Mouse (Mus musculus): ENCODE results near the gene Ruvbl1.

The Ruvbl1 gene

DNA sequence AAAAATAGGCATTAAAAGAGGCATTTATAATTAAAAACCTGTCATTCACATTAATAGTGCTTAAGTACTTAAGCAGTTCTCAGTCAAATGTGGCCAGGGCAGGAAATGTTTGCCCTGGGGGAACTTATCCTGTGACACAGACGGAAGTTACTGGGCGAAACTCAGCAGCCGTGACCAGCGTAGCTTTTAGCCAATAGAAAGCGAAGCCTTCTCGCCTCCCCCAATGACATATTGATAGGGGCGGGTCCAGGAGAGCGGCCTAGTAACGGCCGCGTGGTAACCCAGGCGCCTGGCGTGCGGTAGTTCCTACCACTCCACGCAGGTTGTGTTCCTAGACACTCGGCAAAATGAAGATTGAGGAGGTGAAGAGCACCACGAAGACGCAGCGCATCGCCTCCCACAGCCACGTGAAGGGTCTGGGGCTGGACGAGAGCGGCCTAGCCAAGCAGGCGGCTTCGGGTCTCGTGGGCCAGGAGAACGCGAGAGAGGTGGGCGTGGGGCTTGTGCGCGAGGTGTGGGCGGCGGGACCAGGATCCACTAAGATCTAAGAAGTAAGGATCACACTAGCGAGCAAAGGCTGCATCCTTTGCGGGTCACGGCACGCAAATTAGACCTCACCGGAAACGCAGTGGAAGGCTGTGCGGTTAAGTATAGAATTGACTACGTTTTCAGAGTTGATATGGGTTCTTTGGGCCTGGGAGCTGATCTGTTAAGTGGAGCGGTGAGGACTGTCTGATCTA, at the start of gene Ruvbl1:
Gene Ruvbl1 (plus strand): TSS at position 229 of the 740 bp plus-strand sequence.
- DNase-seq (ENCODE audit: low read depth, low spot score): peak; percentile 98

DNA sequence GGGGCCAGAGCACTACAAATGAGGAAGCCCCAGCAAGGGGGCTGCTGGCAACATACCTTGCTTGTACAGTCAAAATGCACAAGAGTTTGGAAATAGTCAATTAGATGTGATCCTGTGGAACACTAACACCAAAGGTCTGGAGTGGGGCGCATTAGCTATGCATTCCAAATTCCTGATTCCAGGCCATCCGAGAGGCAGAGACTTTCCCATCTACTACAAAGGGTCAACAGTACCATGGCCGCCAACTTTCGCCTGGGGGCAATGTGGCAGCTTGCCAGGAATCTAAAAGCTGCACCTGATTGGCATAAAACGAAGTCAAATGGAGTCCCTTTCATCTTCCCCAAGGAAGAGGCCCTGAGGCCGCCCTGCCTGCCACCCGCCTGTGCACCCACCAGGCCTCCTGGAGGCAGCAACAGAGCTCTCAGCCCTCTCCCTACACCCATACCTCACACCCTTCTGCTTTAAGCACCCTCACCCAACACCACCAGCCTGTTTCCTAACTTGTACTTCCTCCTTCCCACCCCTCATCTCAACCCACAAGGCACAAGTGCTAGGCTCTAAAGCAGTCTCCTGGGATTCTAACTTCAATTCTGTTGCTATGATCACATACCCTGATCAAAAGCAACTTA, 49.0 kb upstream of the Ruvbl1 start:
- peak; percentile 78 for DNase-seq (ENCODE audit: low read depth, low spot score)

DNA sequence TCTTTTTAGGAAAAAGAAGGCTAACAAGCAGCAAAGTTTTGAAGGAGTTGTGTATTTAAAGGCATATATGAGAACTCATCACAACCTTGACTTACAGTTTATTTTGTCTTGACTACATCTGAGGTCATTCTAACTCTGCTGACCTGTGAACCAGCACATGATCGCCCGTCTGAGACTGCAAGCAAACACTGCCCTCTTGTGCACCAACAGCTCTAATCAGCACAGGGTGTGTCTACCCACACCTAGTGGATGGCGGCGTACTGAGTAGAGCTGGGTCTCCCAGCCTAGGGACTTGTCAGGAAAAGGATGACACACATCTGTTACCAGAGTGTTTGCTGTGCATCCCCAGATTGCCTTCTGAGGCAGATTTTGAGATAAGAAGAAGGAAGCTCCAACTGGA, 34.0 kb upstream of the Ruvbl1 start:
- DNase-seq (ENCODE audit: low read depth, low spot score): peak; percentile 54

DNA sequence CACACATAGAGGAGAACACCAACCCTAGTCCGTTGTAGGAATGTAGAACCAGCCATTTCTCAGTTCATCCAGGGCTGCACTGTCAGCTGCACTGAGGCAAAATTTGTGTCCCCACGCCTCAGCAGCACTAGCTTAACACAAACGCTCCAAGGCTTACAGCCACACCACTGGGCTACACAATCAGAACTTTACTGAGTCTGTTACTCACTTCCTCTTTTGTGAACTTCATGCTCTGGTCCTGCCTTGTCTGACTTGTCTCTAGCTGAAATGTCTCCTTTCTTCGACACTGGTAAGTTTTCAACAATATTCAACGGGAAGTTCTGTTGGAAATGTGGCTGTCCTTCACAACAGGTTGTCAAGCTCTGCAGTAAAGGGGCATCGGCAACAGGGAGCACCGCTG, 29.6 kb upstream of the Ruvbl1 start:
- DNase-seq (ENCODE audit: low read depth, low spot score): no peak

DNA sequence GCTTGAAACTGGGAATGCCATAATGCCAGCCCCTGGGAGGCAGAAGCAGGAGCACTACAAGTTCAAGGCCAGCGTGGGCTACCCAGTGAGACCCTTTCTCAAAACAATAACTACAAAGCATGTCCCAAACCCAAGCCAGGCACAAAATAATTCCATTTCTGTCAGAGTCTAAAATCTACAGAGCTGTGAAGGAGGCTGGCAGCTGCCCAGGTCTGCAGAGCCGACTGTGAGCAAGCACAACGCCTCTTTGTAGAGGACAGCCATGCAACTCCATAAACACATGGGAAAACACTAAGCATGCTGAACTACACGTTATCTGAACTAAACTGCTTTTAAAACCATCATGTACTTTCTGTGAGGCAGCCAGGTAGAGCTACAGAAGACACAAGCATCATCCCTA, 26.2 kb upstream of the Ruvbl1 start:
- DNase-seq (ENCODE audit: low read depth, low spot score): no peak

DNA sequence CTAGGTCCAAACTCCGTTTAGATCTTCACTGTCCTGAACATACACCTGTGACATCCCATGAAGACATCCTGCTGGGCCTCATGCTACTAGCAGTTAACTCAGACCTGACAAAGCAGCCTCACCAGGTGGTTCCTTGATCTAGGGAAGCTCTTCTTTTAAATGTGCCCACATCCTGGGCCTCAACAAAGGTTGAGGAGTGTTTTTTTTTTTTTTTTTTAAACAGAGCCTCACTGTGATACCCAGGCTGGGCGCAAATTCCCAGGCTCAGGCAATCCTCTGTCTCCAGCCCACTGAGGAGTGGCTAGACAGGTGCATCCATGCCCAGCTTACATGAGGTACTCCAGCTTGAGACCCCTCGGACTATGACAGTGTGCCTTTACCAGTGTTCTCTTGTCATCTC, 22.7 kb upstream of the Ruvbl1 start:
- DNase-seq (ENCODE audit: low read depth, low spot score): no peak

DNA sequence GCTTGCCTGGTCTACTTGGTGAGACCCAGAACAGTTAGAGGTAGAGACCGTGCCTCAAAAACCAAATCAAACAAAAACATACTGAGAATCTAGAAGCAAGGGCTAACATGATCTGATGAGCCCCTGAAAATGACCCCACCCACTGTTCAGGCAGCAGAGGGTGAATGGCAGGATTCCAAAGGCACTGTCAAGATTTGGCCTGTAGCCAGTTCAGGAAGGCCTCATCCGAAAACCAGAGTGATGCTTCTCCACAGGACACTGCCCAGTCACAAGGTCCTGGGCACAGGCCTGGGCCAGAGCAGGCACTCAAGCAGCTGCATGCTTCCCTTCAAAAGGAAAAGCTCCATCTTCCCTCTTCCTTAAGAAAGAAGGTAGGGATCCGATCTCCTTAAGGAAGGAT, 21.8 kb upstream of the Ruvbl1 start:
- no peak for DNase-seq (ENCODE audit: low read depth, low spot score)

DNA sequence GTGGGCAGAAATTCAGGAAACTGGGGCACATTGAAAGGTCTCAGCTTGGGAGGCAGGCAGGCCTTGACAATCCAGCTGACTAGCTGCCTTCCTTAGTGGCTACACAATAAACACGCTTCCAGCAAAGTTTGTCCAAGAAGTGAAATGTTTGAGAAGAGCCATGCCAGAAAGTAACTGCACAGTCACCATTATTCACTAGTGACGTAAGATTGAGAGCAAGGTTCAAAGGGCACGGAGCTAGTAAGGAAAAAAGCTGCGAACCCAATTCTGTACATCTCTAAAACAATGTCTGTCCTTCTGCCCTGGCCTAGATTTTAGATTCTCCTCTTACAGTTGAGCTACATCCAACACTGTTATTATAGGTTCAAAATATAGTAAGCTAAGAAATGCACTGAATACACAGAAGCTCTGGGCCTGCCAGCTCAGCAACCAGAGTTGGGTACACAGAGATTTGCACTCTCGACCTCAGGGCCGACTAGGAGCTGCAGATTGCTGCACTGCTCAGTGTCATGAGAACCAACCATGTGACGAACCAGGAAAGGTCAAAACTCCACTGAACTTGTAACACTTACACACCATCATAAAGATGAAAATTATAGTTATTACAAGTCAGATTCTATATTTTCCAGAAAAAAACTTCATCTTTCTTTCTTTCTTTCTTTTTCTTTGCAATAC, 21.0 kb upstream of the Ruvbl1 start:
- no peak for DNase-seq (ENCODE audit: low read depth, low spot score)

DNA sequence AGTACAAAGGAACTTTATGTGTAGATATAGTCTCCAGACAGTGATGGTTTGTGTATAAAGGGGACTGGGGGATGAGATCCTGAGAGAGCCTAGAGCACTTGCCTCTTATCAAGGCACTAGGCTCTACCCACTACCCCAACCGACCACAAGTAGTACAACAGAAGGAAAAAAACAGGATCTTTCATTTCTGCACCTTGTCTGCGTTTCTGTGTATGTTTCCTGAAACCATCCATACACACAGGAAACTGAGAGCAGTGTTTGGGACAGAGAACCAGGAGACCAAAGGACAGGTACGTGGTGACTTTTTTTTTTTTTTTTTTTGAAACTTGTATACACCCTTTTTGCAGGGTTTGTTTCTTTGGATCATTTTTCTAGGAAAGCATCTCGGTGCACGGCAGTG, 19.5 kb upstream of the Ruvbl1 start:
- DNase-seq (ENCODE audit: low read depth, low spot score): no peak

DNA sequence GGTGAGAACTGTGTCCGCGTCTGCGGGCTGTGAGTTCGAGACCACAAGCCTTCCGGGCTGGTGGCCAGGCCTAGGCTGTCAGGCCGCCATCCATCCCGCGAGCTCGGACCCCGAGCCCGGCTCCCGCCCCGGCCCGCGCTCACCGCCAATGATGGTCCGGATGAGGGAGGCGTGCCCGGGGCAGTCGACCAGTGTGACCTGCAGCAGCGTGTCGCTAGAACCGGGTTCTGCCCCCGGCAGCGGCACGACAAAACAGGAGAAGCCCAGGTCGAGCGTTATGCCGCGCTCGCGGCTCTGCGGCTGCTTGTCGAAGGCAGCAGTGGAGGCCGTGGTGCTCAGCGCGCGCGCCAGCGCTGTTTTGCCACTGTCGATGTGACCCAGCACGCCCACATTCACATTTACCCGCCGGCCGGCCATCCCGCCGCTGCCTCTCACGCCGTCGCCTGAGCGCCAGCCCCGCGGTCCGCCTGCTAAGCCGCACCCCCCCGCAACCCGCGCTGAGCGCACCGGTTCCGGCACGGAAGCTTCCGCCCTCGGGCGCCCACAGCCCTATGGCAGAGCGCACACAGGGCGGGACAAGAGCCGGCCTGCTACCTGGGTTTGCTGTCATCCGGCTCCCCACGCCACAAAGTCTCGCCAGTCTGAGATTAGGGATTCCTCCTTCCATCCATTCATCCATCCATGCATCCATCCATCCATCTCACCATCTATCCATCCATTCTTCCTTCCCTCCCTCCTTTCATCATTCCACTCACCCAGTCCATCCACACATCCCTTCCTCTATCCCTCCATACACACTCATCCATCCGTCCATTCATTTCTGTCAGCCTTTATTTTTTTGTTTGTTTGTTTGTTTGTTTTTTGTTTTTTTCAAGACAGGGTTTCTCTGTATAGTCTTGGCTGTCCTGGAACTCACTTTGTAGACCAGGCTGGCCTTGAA, 18.9 kb upstream of the Ruvbl1 start, which contains the start of gene Eefsec:
Gene Eefsec (minus strand): TSS at position 477 of the 940 bp plus-strand sequence.
- DNase-seq (ENCODE audit: low read depth, low spot score): peak; percentile 93

DNA sequence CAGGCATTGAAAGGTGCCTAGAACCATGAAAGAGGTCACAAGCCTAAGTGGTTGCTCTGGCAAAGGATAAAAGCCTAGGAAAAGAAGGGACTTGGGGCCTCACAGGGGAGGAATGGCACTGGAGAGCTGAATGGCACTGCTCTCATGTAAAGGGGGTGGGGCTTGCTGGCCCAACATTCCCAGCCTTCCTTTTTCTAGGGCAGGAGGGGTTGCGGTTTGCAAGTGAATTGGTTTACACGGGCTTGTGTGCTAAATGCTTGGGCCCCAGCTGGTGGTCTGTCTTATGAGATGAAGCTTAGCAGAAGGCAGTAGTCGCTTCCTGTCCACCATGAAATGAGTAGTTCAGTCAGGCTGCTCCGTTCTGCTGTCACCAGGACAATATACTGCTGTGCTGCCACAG, 17.8 kb upstream of the Ruvbl1 start:
- peak; percentile 87 for DNase-seq (ENCODE audit: low read depth, low spot score)

DNA sequence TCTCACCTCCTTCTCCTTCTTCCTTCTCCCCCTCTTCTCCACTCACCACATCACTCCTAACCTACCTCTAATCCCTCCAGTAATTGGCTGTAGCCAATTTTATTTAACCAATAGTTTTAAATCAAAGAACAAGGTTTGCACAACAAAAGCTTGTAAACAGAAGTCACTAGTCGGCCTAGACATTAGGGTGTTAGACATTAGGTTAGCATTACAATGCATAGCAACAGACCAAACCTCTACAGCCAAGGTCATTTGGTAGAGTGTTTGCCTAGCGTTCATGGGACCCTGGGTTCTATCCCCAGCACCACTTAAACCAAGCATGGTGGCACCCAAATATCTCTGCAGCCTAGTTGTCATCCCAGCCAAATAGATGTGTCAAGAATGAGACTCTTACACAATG, 10.7 kb upstream of the Ruvbl1 start:
- peak; percentile 62 for DNase-seq (ENCODE audit: low read depth, low spot score)

DNA sequence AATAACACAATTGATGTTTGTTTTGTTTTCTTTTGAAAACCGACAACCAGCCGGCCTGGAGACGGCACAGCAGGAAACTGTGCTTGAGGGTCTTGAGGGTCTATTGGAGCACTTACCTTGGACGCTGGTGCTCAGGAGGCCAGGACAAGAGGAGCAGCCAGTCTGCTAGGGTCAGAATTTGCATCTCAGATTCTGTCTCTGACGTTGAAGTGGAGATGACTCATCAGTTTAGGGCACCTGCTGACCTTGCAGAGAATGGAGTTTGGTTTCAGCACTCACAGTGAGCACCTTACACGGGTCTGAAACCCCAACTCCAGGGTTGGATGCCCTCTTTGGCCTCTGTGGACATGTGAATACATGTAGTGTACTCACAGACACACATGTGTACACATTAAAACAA, 4.7 kb downstream of the Ruvbl1 start:
- no peak for DNase-seq (ENCODE audit: low read depth, low spot score)

DNA sequence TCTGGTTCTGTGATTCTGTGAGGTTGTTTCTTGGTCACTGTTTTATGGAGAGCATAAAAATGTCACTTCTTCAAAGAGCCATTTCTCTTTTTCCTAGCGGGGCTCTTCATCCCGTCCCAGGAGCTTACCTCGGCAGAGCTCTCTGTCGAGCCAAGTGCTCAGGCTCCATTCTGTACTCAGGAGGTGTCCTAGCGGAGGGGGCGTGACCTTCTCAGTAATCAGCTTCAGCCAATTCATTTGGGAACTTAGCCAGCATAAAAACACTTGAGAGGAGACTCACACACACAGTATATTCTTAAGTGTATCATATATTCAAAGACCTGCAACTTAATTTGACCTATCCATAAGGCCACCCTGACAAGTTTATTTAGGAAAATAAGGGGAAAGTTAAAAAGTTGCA, 15.2 kb downstream of the Ruvbl1 start:
- DNase-seq (ENCODE audit: low read depth, low spot score): peak; percentile 32

DNA sequence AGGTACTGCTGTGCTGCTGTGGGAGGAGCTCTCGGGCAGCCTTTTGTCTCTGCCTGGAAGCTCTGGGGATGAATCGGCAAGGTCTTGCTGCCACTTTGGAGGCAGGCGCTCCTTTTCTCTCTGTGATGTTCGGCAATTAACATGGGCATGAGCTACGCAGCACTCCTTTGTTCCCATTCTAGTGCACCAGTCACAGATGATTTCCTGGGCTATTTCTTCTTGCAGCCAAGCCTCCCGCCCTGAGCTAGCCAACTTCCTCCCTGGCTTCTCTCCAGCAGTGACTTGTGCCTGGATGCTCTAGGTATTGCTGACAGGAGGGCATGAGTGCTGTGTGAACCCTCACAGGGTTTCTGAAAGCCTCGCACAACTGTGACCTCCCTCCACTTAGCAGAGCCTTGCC, 17.9 kb downstream of the Ruvbl1 start:
- DNase-seq (ENCODE audit: low read depth, low spot score): peak; percentile 96

DNA sequence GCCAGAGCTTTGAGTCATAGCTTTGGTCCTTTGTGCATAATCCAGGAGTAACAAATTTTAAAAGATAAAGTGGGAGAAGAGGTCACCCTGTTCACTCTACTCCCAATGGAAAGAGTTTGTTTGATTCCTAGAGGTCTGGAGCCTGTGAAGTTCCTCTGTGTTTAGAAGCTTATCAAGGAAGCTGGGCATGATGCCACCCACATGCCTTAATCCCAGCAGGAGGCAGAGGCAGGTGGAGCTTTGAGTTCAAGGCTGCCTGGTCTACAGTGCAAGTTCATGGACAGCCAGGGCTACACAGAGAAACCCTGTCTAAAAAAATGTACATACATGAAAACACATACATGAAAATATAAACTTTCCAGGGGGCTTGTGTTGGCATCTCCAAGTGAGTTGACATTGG, 18.7 kb downstream of the Ruvbl1 start:
- no peak for DNase-seq (ENCODE audit: low read depth, low spot score)

DNA sequence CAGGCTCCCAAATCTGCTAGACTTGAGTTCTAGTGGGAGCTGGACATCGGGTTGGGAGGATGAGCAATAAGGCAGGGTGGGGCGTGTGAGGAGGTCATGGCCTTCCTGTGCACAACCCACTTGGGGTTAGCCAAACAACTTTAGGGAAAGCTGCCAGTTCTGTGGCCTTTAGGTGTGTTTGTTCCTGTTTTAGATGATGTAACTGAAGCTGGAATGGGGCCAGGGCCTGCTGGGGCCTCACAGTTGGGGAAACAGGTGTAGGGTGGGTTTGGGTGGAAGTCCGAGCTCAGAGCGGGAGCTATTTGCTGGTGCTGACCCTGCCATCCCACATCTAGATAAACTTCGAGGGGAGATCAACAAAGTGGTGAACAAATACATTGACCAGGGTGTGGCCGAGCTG, 20.2 kb downstream of the Ruvbl1 start:
- DNase-seq (ENCODE audit: low read depth, low spot score): no peak

DNA sequence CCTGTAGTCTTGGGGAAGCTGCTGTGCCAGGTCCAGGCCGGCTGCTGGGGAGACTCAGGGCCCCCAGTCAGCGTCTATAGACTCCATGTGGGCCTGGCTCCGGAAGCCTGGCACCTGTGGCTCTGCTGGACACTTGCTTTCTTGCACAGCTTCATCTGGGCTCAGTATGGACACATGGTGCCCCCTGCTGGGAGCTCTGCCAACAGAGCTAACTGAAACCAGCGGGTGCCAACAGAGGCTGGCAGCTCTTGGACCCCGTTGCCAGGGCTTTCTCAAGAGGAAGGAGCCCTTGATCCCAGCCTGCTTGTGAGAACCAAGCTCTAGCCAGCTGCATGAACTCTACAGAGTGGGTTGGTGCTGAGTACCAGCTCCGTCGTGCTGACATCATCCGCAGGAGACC, 21.7 kb downstream of the Ruvbl1 start:
- no peak for DNase-seq (ENCODE audit: low read depth, low spot score)

DNA sequence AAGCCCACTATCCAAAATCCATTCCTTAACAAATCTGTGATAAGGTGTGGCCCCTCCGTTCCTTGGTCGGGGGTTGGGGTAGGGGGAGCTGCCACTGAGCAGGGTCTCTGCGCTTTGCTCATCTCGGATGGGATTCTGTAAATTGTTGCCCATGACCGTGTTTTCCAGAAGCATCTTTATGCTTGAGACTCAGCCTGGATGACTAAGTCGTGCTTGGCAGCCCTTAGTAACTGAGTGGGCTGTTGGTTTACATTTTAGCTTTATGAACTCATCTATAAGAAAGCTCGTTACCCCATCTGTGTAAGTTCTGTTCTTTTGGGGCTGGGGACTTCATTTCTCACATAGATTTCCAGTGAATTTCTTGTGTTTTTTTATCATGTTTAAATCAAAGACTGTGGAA, 23.8 kb downstream of the Ruvbl1 start:
- no peak for DNase-seq (ENCODE audit: low read depth, low spot score)

DNA sequence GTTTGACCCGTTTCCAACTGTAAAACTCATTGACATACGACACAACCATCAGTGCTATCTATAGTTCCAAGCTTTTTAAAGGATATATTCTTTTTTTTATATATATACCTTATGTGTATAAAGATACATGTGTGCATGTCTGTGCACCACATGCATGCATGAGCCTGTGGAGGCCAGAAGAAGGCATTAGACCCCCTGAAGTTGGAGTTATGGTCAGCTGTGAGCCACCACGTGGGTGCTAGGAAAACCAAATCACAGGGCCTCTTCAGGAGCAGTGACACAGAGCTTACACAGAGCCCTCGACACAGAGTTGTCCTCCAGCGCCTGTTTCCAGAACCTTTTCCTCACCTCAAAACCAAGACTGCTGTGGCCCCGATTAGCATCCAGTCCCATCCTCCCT, 24.6 kb downstream of the Ruvbl1 start:
- no peak for DNase-seq (ENCODE audit: low read depth, low spot score)

DNA sequence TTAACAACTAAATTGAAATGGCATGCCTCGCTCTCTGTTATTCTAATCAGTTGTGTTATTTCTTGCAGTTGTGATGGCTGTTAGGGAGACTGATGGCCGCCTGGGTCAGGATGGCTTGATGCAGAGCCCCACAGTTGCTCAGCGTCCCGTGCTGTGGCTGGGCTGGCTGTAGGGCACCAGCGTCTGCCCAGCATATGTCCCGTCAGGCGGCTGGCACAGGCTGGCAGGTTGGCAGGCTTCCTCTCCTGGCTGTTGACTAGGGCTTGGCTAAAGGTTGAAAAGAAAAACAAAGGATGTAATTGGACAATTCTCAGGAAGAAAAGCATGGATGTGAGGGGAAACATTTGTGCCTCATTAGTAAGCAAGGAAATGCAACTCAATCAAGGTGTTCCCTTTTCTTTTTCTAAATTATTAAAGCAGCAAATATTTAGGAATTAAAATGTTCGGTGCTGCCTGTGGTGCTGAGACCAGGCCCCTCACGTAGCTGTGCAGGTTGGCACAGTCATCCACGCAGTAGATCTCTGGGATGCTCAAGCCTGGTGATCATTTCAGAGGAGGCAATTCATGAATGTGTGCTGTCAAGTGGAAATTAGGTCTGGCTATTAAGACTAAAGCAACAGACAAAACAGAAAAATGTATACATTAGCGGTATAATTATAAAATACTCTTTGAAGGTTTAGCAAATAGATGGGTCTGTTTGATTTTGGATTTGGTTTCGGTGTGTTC, 25.6 kb downstream of the Ruvbl1 start:
- no peak for DNase-seq (ENCODE audit: low read depth, low spot score)
